Mouse (Mus musculus) liver, embryonic 16.5 days (tissue): Measurements from ENCODE around the gene Brf1. TPM values are rescaled to one million over a fixed set of nuclear protein-coding genes. Genes with fewer than 3 reads are reported as not detected.

ENCODE experiments used
- ATAC-seq: fragments of 200-750 bp; cut with Nextera tagmentation; 2 replicates; pipeline ENCODE4 v1.8.0; 2017; ENCODE audit warnings: low read depth, mild to moderate bottlenecking, moderate number of reproducible peaks, moderate library complexity
- H3K27ac ChIP-seq: fragments of 300-500 bp; sonication (generic); 2 replicates; pipeline ENCODE4 v1.5.1; 2014; ENCODE audit warnings: mild to moderate bottlenecking, low read length
- H3K27me3 ChIP-seq: fragments of 300-500 bp; sonication (generic); 2 replicates; pipeline ENCODE4 v1.6.1; 2014; ENCODE audit warnings: low read depth, low read length, mixed read lengths; ENCODE audit not compliant: control insufficient read depth, insufficient read depth
- H3K36me3 ChIP-seq: fragments of 300-500 bp; sonication (generic); 2 replicates; pipeline ENCODE4 v1.6.1; 2014; ENCODE audit warnings: mild to moderate bottlenecking; ENCODE audit not compliant: control insufficient read depth, insufficient read depth
- H3K4me1 ChIP-seq: fragments of 300-500 bp; sonication (generic); 2 replicates; pipeline ENCODE4 v1.6.1; 2014; ENCODE audit warnings: low read depth, low read length, mixed read lengths; ENCODE audit not compliant: control insufficient read depth
- H3K4me2 ChIP-seq: fragments of 300-500 bp; sonication (generic); 2 replicates; pipeline ENCODE4 v1.6.1; 2014; ENCODE audit warnings: low read depth, low read length, mixed read lengths
- H3K4me3 ChIP-seq: fragments of 300-500 bp; sonication (generic); 2 replicates; pipeline ENCODE4 v1.5.1; 2014; ENCODE audit warnings: low read depth, mild to moderate bottlenecking, low read length
- H3K9ac ChIP-seq: fragments of 300-500 bp; sonication (generic); 2 replicates; pipeline ENCODE4 v1.6.1; 2014; ENCODE audit warnings: low read depth, low read length
- H3K9me3 ChIP-seq: fragments of 300-500 bp; sonication (generic); replicated peaks from 2 replicates; pipeline ENCODE4 v1.6.1; 2016; ENCODE audit warnings: low read length; ENCODE audit not compliant: control insufficient read depth
- WGBS: fragments of 180-500 bp; shearing (Covaris S2); extraction: QIAGEN DNeasy Blood & Tissue Kit; methylation state at CpG from one replicate; pipeline ENCODE4 v1.1.7; 2014; ENCODE audit not compliant: insufficient replicate concordance; 5-methylcytosine and 5-hydroxymethylcytosine counted together
- polyA plus RNA-seq: library from polyadenylated mRNA; unstranded; fragments of >200 nt; fragmentation: Nextera tagmentation; extraction: Ambion mirVana; gene quantifications from 2 replicates; pipeline ENCODE4 v1.2.1, GENCODE M21; 2015

Gene Brf1
- polyA plus RNA-seq, 1 experiment from 2014 or later: 25.7 TPM

DNA sequence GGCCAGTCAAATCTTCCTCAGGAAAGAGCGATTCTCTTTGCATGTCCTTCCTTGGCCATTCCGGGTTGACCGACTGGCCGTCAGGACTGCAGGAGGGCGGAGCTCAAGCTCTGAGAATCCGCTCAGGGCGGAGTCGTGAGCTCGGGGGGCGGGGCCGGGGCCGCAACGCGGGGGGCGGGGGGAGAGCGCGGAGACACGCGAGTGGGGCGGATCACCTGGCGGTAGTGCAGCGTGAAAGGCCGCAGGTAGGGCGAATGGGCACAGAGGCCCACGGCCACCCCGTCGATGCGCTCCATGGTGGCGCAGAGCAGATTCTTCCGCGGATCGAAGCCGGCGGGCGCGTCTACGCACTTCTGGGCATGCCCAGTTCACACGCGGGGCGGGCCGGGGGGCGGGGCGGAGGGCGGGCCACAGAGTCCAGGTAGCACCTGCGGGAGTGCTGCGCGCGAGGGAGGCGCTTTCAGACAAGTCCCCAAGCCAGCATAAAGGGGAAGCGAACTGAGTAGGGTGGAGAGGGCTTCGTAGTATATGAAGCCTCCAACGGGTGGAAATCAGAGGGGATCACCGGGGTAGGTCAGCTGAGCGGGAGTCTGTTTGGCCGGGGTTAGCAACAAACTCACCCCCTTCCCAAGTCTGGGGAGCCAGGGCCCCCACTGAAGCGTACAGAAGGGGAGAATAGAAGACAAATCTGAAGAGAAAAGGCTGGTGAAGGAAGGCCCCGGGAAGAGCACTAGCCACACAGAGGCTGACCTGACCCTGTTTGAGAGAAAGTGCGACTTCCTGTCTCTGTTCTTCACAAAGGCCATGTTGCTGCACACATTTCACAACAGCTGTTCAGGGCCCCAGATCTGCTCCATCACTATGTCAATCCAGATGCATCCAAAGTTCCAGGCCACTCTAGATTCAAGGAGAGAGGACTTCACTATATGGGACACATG, 58.5 kb downstream of the Brf1 start, which contains the start of gene Nudt14:
Gene Nudt14, minus strand, starts transcription at position 349 of the 938 bp plus-strand sequence.
- 1% methylated on average over 57 of the region's 58 CpGs for WGBS
- Histone ChIP-seq H3K4me1 (peaks cover 9% of the 10 kb centered on the region), H3K27me3 (peaks cover 4% of the 10 kb centered on the region), H3K9ac (peak within 1 kb of the TSS; percentile 75), H3K4me2 (peak within 1 kb of the TSS; percentile 80), H3K4me3 (peak within 1 kb of the TSS; percentile 73), H3K36me3 (no peaks in the 10 kb centered on the region), H3K27ac (peak within 1 kb of the TSS; percentile 51), H3K9me3 (no peaks in the 10 kb centered on the region)
- peak; percentile 90 for ATAC-seq

DNA sequence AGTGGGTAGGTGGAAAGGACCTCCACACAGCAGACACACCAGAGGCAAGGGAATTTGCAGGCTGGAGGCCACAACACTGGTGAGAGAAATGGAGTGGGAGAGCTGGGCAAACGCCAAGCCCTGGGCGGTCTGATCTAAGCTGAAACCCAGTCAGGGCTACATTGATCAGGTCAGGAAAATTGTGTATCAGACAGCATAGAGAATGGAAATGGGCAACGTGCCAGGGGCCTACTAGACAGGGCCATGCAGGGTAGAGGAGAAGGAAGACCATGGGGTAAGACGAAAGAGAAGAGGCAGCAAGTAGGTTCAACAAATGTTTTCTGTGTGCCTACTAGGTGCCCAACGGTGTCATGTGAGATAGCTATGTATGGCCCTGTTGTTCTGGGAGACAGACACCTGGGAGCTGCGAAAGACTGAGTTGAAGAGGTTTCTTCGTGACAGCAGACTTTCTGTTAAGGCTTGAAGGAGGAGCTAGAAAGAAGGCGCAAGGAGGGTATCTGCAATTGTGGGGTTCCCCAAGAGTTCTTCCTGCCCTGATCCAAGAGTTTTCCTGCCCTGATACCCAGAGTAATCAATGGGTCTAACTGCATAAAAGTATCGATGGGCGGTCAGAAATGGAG, 59.2 kb downstream of the Brf1 start:
- Histone ChIP-seq H3K9ac (peak overlapping the region; percentile 75; the same call in 1 of the 2 replicates), H3K27ac (no peak overlapping the region; the same call in 1 of the 2 replicates), H3K4me3 (peak overlapping the region; percentile 73), H3K36me3 (no peaks in the 10 kb centered on the region), H3K27me3 (peaks cover 2% of the 10 kb centered on the region; the same call in 1 of the 2 replicates), H3K9me3 (no peaks in the 10 kb centered on the region), H3K4me1 (peaks cover 9% of the 10 kb centered on the region), H3K4me2 (peak overlapping the region; percentile 80)
- WGBS: 35% methylated on average over 10 of the region's 10 CpGs
- ATAC-seq: no peak

DNA sequence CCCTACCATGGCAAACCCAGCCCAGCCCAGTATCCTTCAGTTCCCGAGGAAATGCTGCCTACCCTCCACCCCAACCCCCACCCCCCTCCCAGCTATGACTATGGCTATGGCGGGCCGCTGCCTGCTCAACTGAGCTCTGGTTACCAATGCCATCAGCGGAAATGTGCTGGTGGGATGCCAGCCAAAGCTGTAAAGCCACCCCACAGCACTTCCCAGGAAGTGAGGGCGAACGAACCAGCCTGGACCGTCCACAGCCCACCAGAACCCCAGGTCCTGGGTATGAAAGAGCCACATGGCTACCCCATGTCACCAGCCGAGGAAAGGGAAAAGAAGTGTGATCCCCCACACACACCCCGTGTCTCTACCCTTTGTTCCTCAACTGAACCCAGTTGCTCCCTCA, 59.8 kb downstream of the Brf1 start:
- H3K27me3 ChIP-seq: peaks cover 2% of the 10 kb centered on the region; the same call in 1 of the 2 replicates
- H3K9me3 ChIP-seq: no peaks in the 10 kb centered on the region
- WGBS: 74% methylated on average over 9 of the region's 9 CpGs
- no peak overlapping the region for H3K4me2 ChIP-seq
- no peak for ATAC-seq
- H3K4me1 ChIP-seq: peaks cover 9% of the 10 kb centered on the region
- H3K36me3 ChIP-seq: no peaks in the 10 kb centered on the region
- H3K9ac ChIP-seq: no peak overlapping the region
- no peak overlapping the region for H3K27ac ChIP-seq
- H3K4me3 ChIP-seq: no peak overlapping the region

DNA sequence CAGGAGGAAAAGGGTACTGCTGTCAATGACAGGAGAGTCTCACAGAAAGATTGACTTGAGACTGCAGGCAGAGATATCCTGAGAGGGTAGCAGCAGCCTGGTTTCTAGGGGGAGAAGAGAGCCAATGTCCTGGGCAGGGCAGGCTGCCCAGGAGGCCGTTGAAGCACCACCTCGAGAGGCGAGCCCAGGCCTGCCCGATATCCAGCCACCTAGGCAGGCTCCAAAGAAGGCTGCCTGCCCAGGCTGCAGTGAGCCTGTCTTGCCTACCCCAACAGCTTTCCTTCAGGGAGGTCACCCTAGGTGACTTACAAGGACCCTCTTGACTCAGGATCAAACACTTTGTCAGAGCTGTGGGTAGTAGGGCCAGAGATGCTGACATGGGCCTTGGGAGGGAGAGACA, 60.3 kb downstream of the Brf1 start:
- Histone ChIP-seq H3K4me1 (peaks cover 9% of the 10 kb centered on the region), H3K4me3 (no peak overlapping the region), H3K36me3 (no peaks in the 10 kb centered on the region), H3K27me3 (peaks cover 2% of the 10 kb centered on the region; the same call in 1 of the 2 replicates), H3K4me2 (no peak overlapping the region), H3K27ac (no peak overlapping the region), H3K9me3 (no peaks in the 10 kb centered on the region), H3K9ac (no peak overlapping the region)
- WGBS: 89% methylated on average over 4 of the region's 4 CpGs
- no peak for ATAC-seq

DNA sequence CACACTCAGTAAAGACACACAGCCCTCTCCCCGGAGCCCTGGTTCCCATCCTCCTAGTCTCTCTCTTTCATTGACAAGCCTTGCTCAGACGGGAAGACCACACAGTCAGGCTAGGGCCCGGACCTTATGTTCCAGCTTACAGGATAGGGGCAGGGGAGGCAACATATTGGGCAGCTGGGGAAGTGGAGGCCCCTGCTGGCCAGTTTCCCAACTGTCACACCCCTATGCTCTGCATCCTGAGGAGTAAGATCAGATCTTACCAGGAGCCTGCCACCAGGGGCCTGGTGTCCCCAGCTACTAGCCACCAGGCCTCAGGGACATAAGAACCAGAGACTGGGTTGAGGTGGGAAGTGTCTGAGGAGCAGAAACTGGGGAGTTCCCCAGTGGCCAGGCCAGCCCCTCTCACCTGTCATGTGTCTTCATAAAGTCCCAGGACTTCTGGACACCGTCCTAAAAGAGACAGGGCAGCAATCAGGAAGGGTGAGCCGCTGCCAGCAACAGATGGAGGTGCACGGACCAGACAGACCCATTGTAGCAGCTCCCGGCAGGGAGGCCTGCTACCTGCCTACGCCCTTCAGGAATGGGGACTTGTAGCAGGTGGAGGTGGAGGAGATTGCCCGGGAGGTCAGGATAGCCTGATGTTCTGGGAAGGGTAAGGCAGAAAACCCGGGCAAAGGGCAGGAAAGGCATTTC, 61.5 kb downstream of the Brf1 start:
- no peak overlapping the region for H3K27ac ChIP-seq
- WGBS: 55% methylated on average over 10 of the region's 10 CpGs
- no peaks in the 10 kb centered on the region for H3K36me3 ChIP-seq
- peaks cover 9% of the 10 kb centered on the region for H3K4me1 ChIP-seq
- H3K9ac ChIP-seq: no peak overlapping the region
- H3K4me3 ChIP-seq: no peak overlapping the region
- ATAC-seq: no peak
- H3K9me3 ChIP-seq: no peaks in the 10 kb centered on the region
- H3K4me2 ChIP-seq: no peak overlapping the region
- no peaks in the 10 kb centered on the region for H3K27me3 ChIP-seq

DNA sequence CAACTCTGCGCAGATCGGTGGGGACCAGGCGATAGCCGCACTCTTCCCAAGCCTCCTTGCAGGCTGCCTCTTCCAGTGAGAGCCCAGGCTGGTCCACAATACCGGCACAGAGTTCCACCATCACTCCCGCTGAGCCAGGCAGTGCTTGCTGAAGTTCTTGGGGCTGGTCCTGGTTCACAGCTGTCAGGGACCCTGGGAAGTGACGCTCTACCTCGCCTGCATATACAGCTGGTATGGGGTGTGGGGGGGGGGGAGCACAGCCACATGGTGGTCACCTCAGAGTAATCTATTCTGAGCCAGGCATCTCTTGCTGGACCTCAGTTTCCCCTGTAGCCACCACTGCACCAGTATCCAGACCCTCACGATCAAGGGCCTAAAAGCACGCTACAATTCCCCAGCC, 62.1 kb downstream of the Brf1 start:
- WGBS: 74% methylated on average over 10 of the region's 10 CpGs
- Histone ChIP-seq H3K9me3 (no peaks in the 10 kb centered on the region), H3K4me3 (no peak overlapping the region), H3K4me2 (no peak overlapping the region), H3K4me1 (peaks cover 9% of the 10 kb centered on the region), H3K27ac (no peak overlapping the region), H3K27me3 (no peaks in the 10 kb centered on the region), H3K9ac (no peak overlapping the region), H3K36me3 (no peaks in the 10 kb centered on the region)
- no peak for ATAC-seq

DNA sequence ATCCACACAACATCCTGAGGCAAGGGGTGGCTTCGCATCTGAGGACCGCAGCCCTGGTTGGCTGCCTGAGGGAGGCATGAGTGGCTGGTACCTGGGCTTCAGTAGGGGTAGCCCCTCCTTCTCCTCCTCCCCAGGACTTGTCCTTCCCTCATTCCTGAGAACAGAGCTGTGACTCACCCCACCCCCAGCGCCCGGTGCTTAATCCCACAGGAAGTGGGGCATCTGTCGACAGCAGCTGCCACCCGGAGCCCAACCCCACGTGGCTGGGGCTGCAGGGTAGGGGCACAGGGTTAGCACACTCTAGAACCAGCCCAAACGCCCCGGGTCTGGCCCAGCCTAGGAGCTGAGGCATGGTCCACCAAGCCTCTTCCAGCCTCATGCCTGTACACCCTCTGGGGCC, 62.6 kb downstream of the Brf1 start:
- H3K4me2 ChIP-seq: no peak overlapping the region
- no peak overlapping the region for H3K9ac ChIP-seq
- H3K4me1 ChIP-seq: peaks cover 9% of the 10 kb centered on the region
- no peaks in the 10 kb centered on the region for H3K27me3 ChIP-seq
- 41% methylated on average over 9 of the region's 9 CpGs for WGBS
- H3K27ac ChIP-seq: no peak overlapping the region
- H3K36me3 ChIP-seq: no peaks in the 10 kb centered on the region
- ATAC-seq: no peak
- no peaks in the 10 kb centered on the region for H3K9me3 ChIP-seq
- H3K4me3 ChIP-seq: no peak overlapping the region

DNA sequence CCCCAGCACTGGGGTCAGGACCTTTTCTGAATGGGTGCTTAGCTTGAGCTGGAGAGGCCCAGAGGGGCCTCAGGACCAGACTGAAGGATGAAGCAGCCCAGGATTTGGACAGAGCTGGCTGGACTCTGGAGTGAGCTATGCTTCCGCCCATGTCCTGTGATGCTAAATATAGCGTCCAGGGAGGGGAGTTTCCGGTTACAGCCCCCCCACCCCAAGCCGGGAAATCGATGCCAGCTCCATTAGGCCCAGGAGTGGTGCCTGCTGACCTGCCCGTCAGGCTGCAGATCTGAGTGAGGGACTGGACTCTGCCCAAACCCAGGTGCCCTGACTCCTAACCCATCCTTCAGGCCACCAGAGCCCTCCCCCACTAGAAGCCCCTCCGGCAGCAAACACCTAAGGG, 67.9 kb downstream of the Brf1 start:
- H3K27ac ChIP-seq: no peak overlapping the region
- H3K4me3 ChIP-seq: no peak overlapping the region
- H3K9me3 ChIP-seq: no peaks in the 10 kb centered on the region
- H3K4me1 ChIP-seq: peaks cover 13% of the 10 kb centered on the region
- ATAC-seq: no peak
- no peak overlapping the region for H3K4me2 ChIP-seq
- WGBS: 41% methylated on average over 7 of the region's 7 CpGs
- no peaks in the 10 kb centered on the region for H3K36me3 ChIP-seq
- H3K27me3 ChIP-seq: peaks cover 47% of the 10 kb centered on the region
- no peak overlapping the region for H3K9ac ChIP-seq
